ENCODE assay signal across 11 mouse cellular contexts in genomic region chr15:7877560-7878467, GRCm38 (mm10).
A peak's percentile ranks its signal among the peaks of the same experiment; 100 is the strongest.
DNase-seq lines count a peak whose midpoint lies in the region; ATAC-seq and TF ChIP-seq lines count a peak whose summit lies in the region.
"Had no signal": no experiment of that assay in that cellular context is flagged by ENCODE, and none has a peak within 500 bp of the region (broad histone marks: within the 10 kb centered on the region; RNA-seq: fewer than 3 reads in every experiment).

No protein-coding gene starts in this region.

- H3K79me2 ChIP-seq in heart, adult 2 months (replicated peaks; ENCODE audit: control insufficient read depth, insufficient read depth, low read length): no peaks in the 10 kb centered on the region

- DNase-seq in heart, adult 2 months: peak; percentile 19 to 24
- DNase-seq in brain, embryonic 14.5 days (ENCODE audit: low read depth): peak; percentile 45
- DNase-seq in urinary bladder, postnatal 10 days (ENCODE audit: low spot score): no peak
- DNase-seq in frontal cortex, adult 2 months (ENCODE audit: extremely low spot score in 1 of 2, low spot score in 1 of 2): no peak
- no peak for DNase-seq in urinary bladder, adult 2 months (ENCODE audit: low spot score)
- DNase-seq: cerebellum, adult 9-11 months had no signal

- TF ChIP-seq EP300 in heart, adult 2 months (IDR thresholded peaks at IDR 0.05; ENCODE audit: insufficient read depth, low read depth, low read length): no peak

- no peak overlapping the region for H3K4me3 ChIP-seq in heart, adult 2 months
- no peak overlapping the region for H3K4me3 ChIP-seq in heart, embryonic 11.5 days (ENCODE audit: low read depth, low read length)
- H3K4me3 ChIP-seq in hindbrain, embryonic 16.5 days (ENCODE audit: low read length): no peak overlapping the region
- no peak overlapping the region for H3K4me3 ChIP-seq in midbrain, embryonic 15.5 days
- H3K4me3 ChIP-seq: limb, embryonic 15.5 days had no signal

- intact Hi-C loops in heart, adult 2 months (cut with DNase I): no loop called here

- H3K27ac ChIP-seq in heart, adult 2 months: no peak overlapping the region; the same call in 1 of the 2 replicates
- no peak overlapping the region for H3K27ac ChIP-seq in heart, embryonic 11.5 days (ENCODE audit: low read depth, low read length)
- H3K27ac ChIP-seq in hindbrain, embryonic 16.5 days (ENCODE audit: low read depth, low read length): no peak overlapping the region
- no peak overlapping the region for H3K27ac ChIP-seq in midbrain, embryonic 15.5 days
- H3K27ac ChIP-seq: limb, embryonic 15.5 days had no signal

- peaks cover 3% of the 10 kb centered on the region for H3K4me1 ChIP-seq in heart, adult 2 months (ENCODE audit: control insufficient read depth, insufficient read depth, low read length)
- H3K4me1 ChIP-seq in heart, embryonic 11.5 days (ENCODE audit: control insufficient read depth, insufficient read depth, low read length): peaks cover 4% of the 10 kb centered on the region; the same call in 1 of the 2 replicates
- H3K4me1 ChIP-seq in hindbrain, embryonic 16.5 days (ENCODE audit: control insufficient read depth, insufficient read depth, low read depth, low read length): peaks cover 4% of the 10 kb centered on the region; the same call in 1 of the 2 replicates
- H3K4me1 ChIP-seq in midbrain, embryonic 15.5 days: peaks cover 14% of the 10 kb centered on the region
- H3K4me1 ChIP-seq: limb, embryonic 15.5 days had no signal

- peaks cover 11% of the 10 kb centered on the region for H3K36me3 ChIP-seq in heart, adult 2 months (ENCODE audit: control insufficient read depth, insufficient read depth, low read length)
- no peaks in the 10 kb centered on the region for H3K36me3 ChIP-seq in heart, embryonic 11.5 days (ENCODE audit: control insufficient read depth, insufficient read depth, low read length)
- H3K36me3 ChIP-seq in hindbrain, embryonic 16.5 days (ENCODE audit: control insufficient read depth, insufficient read depth, low read length): no peaks in the 10 kb centered on the region; the same call in 1 of the 2 replicates
- H3K36me3 ChIP-seq in midbrain, embryonic 15.5 days (replicated peaks): no peaks in the 10 kb centered on the region

- whole genome bisulfite sequencing in heart, adult 2 months: 55% methylated on average over 22 of the region's 22 CpGs
- 76% methylated on average over 22 of the region's 22 CpGs for WGBS in heart, embryonic 11.5 days (ENCODE audit: insufficient replicate concordance)
- 36% methylated on average over 22 of the region's 22 CpGs for WGBS in hindbrain, embryonic 16.5 days
- 30% methylated on average over 22 of the region's 22 CpGs for WGBS in midbrain, embryonic 15.5 days

- no peaks in the 10 kb centered on the region for H3K9me3 ChIP-seq in heart, embryonic 11.5 days (replicated peaks; ENCODE audit: control insufficient read depth, low read length)
- H3K9me3 ChIP-seq in hindbrain, embryonic 16.5 days (ENCODE audit: control insufficient read depth, low read length): no peaks in the 10 kb centered on the region
- H3K9me3 ChIP-seq in midbrain, embryonic 15.5 days: no peaks in the 10 kb centered on the region
- H3K9me3 ChIP-seq: G1E; limb, embryonic 15.5 days had no signal

- H3K9ac ChIP-seq in heart, adult 2 months (ENCODE audit: low read depth, low read length): no peak overlapping the region
- no peak overlapping the region for H3K9ac ChIP-seq in heart, embryonic 11.5 days (ENCODE audit: low read depth, low read length)
- no peak overlapping the region for H3K9ac ChIP-seq in hindbrain, embryonic 16.5 days (ENCODE audit: low read depth, low read length)
- H3K9ac ChIP-seq in midbrain, embryonic 15.5 days: no peak overlapping the region; the same call in 1 of the 2 replicates
- H3K9ac ChIP-seq: limb, embryonic 15.5 days had no signal

- no peak overlapping the region; the same call in 1 of the 2 replicates for H3K4me2 ChIP-seq in heart, embryonic 11.5 days
- peak overlapping the region; percentile 27 for H3K4me2 ChIP-seq in hindbrain, embryonic 16.5 days (ENCODE audit: low read length)
- peak overlapping the region; percentile 25; the same call in 1 of the 2 replicates for H3K4me2 ChIP-seq in midbrain, embryonic 15.5 days
- H3K4me2 ChIP-seq: limb, embryonic 15.5 days had no signal

- no peaks in the 10 kb centered on the region for H3K27me3 ChIP-seq in heart, adult 2 months (ENCODE audit: control insufficient read depth, insufficient read depth, low read length)
- no peaks in the 10 kb centered on the region for H3K27me3 ChIP-seq in heart, embryonic 11.5 days (ENCODE audit: control insufficient read depth, insufficient read depth, low read length)
- no peaks in the 10 kb centered on the region for H3K27me3 ChIP-seq in hindbrain, embryonic 16.5 days (replicated peaks; ENCODE audit: control insufficient read depth, insufficient read depth, low read length)
- H3K27me3 ChIP-seq in midbrain, embryonic 15.5 days (replicated peaks): no peaks in the 10 kb centered on the region
- H3K27me3 ChIP-seq: limb, embryonic 15.5 days had no signal

- no peak for TF ChIP-seq CTCF in heart, adult 2 months (IDR thresholded peaks at IDR 0.05)
- no peak for TF ChIP-seq CTCF in brain, embryonic 14.5 days (IDR thresholded peaks at IDR 0.05; ENCODE audit: borderline replicate concordance, extremely low read depth, insufficient read depth, insufficient read length)

- no peak; the same call in 1 of the 2 replicates for ATAC-seq in heart, embryonic 11.5 days (replicated peaks; ENCODE audit: insufficient number of reproducible peaks, low FRiP score, low TSS enrichment)
- ATAC-seq in hindbrain, embryonic 16.5 days: peak; percentile 37
- peak; percentile 31 for ATAC-seq in midbrain, embryonic 15.5 days (replicated peaks)

- TF ChIP-seq POLR2A in heart, adult 2 months (IDR thresholded peaks at IDR 0.05; ENCODE audit: insufficient read depth, low read depth, low read length): no peak
- no peak for TF ChIP-seq POLR2A in brain, embryonic 14.5 days (IDR thresholded peaks at IDR 0.05; ENCODE audit: borderline replicate concordance, extremely low read depth, insufficient read depth, insufficient read length, poor library complexity, severe bottlenecking)

Comparison
In these comparisons a context has a peak if more than half of its experiments do, and no peak if none do; other contexts are left out.
1. DNase-seq: peak in heart, adult 2 months (2 of 2) and brain, embryonic 14.5 days (single experiment); none in urinary bladder, postnatal 10 days (single experiment), frontal cortex, adult 2 months (0 of 2) and urinary bladder, adult 2 months (single experiment).